Mouse (Mus musculus) lung, postnatal 14 days (tissue): ENCODE measurements around the gene Zfp712.

Source experiments
- DNase-seq: peaks from one replicate; pipeline ENCODE4 v3.0.0; 2021

Zfp712 gene

DNA sequence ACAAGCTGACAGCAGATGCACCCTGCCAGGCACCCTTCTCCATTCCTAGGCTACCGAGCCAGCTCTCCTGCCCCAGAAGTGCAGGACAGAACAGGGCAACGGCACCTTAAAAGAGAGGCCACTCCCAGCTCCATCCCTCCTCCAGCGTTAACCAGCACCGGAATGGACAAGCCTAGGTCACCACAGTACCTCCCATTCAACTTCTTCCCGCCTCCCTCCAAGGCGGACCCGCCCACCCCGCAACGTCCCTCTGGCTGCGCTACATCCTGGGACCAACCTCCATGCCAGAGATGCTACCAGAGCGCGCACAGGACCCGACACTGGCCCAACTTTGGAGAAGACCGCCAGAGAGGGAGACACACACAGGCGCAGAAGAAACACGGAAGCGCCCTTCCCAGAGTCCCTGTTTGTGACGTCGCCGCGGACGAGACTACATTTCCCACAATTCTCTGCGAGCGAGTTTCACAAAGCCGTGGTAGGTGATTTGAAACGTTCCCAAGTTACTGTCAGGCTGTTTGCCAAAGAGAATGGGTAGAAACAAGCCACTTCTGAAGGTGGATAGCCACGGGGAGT, at the start of gene Zfp712:
TSS of gene Zfp712 (minus strand) at position 385 of the 573 bp plus-strand sequence.
- DNase-seq, result peak; percentile 94

DNA sequence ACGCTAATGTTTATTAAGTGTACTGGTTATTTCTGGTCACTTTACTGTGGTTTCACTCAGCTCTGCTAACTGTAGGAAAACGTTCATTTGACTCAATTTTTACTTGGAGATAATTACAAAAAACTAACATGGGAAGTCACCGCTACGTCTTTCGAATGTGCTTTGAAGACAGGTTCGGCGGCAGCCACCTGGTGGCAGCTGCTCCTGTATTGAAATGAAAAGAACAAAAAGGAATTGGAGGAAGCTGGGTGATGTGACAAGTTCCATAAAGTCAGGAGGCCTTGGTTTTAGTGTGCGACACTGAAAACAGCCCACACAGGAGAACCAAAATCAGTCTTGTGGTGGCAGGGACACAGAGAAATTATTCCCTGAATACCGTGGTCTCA, 47.8 kb upstream of the Zfp712 start:
- no peak for DNase-seq

GRCm38 (mm10) chr13:67108194-67108820, 47.3 kb upstream of the Zfp712 start, which contains the start of gene Gm28557:
Gm28557 (minus strand) TSS chr13:67108604.
- peak; percentile 95 for DNase-seq

DNA sequence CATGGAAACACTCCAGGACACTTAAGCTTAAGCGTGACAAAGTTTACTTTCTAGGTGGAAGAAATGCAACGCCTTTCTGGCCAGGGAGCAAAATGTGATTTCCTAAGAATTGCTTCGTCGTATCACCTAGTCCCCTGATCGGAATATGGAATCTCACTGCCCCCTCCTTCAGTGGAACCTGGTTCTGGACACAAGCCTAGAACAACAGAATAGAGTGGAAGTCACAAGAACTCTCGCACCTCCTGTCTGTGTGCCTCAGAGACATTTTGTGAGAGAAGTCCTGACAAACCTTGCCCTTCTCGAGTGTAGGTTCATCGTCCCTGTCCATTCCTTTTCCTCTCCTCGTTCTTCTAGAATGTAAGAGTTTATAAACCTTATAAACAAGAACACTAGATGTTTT, 46.7 kb upstream of the Zfp712 start:
- DNase-seq, result no peak

GRCm38 (mm10) chr13:67097876-67098275, 36.9 kb upstream of the Zfp712 start, which contains the start of gene Zfp708:
Zfp708 (minus strand) TSS chr13:67097976.
- DNase-seq, result no peak

DNA sequence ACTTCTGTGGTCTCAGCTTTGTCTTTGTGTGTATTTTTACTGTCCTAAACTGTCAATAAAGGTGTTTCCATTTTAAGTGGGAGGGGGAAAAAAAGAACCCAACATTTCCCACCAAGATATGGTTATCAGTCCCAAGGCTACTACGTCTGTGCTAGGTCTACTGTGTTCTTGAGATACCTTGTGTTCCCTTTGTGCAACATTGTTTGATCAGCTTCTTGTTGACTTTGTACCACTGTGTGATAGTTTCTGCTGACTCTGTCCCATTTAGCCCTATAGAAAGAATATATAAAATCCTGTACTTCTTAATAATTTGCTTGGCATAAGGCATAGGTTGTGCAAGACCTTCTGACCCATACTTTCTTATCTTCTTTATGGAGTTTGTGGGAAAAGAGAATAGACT, 29.2 kb upstream of the Zfp712 start:
- no peak for DNase-seq

DNA sequence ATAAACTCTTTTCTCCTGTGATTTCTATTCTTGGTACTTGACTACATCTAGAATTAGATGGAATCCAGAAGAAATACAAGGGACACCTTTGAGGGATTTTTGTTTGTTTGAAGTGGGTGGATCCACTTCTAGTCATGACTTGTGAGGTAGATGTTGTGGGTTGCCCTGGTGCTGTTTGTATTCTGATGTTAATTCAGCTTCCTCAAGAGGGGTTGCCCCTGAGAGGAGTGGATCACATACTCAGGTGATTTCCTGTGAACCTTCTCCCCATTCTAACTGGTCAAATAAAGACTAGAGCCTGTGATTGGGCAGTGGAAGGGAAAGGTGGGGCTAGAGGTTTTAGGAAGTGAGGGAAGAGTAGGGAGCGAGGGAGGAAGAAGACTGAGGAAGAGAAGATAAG, 21.0 kb upstream of the Zfp712 start:
- no peak for DNase-seq

- peak; percentile 74 for DNase-seq
Measured at GRCm38 (mm10) chr13:67081142-67081713, 20.3 kb upstream of the Zfp712 start.

DNA sequence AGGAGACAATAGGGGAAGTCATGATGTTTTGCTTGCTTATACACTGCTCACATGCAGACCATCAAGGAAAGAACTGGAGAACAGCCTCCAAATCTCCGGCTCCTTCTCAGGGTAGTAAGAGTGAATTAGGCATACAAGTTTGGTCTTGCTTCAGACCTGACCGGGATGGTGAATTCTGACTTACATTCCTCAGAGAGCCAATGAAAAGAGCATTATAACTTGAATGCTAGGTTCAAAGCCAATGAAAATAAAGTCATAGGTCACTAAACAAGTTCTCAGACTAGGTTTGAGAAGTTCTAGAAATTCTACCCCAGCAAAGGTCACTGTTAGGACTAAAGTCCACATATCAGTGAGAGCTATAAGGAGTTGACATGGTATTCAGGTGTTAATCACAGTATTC, 16.3 kb upstream of the Zfp712 start:
- no peak for DNase-seq

- no peak for DNase-seq
Measured at GRCm38 (mm10) chr13:67072786-67073185, 11.8 kb upstream of the Zfp712 start.

- DNase-seq, result no peak
Measured at GRCm38 (mm10) chr13:67065386-67065785, 4.4 kb upstream of the Zfp712 start.

DNA sequence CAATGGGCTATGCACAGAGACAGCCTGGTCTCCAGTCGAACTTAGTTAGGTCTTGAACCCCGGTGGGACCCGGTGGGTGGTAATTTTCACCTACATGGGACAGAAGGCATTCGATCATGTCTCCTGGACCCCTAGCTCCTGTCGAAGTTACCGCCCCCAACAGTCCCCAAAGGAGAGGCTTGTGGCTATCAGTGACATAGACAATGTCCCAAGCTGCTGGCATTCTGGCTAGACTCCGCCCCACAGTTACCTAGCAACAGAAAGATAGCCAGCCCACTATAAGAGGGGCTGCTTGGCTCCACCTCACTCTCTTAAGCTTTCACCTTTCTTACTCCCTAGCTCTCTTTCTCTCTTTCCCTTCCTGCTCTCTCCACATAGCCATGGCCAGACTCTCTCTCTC, 1.5 kb upstream of the Zfp712 start:
- no peak for DNase-seq

DNA sequence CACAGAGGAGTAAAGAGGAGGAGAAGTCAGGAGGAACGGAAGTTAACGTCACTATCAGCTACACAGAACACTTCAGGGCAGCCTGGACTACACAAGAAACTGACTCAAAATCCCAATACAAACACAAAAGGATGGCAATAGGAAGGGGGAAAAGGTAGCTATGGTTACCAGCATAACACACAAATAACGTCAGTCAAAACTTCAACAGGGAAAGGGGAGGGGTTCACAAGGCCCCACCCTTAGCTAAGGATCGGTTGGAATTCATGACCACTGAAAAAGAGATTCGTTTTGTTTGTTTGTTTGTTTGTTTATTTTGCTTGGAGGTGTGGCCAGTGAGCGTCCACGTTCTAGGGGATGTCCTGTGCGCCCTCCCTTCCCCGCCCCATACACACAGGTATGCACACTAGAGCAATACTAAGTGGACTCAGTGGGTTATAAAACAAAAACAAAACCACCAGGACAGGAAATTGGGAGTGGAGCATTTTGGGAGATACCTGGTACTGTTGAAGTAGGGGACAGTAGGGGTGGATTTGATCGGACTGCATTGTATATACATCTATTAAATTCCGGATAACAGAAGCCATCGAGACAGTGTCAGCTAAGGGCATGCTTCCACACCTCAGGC, 697 bp downstream of the Zfp712 start:
- no peak for DNase-seq
